Mouse (Mus musculus) stomach, postnatal 0 days (tissue): ENCODE measurements at regions not wholly inside any gene's neighbourhood (a gene's known extent, or its start where the extent isn't known, plus 50 kb on each side); places are given as distances from the start of the nearest gene placed in this dataset.

Experiments used
- CTCF ChIP-seq: IDR thresholded peaks from 2 replicates; pipeline ENCODE4 v1.5.1; 2016; ENCODE audit warnings: antibody characterized with exemption, low read depth, mild to moderate bottlenecking, moderate library complexity
- EP300 ChIP-seq: optimal IDR thresholded peaks from 2 replicates; pipeline ENCODE3; 2016; ENCODE audit warnings: antibody characterized with exemption

GRCm38 (mm10) chr16:42549591-42549990 lies 209.1 kb upstream of the Gap43 start:
- TF ChIP-seq CTCF (no peak), EP300 (no peak)
